In genomic region chr7:145205363-145205902, GRCm38 (mm10) we compare ENCODE assay signal across 10 mouse cellular contexts. TPM values are rescaled to one million over a fixed set of nuclear protein-coding genes. Genes with fewer than 3 reads are reported as not detected.
A peak's percentile ranks its signal among the peaks of the same experiment; 100 is the strongest.
DNase-seq lines count a peak whose midpoint lies in the region; ATAC-seq and TF ChIP-seq lines count a peak whose summit lies in the region.
"Had no signal": no experiment of that assay in that cellular context is flagged by ENCODE, and none has a peak within 500 bp of the region (broad histone marks: within the 10 kb centered on the region; RNA-seq: fewer than 3 reads in every experiment).

No protein-coding gene starts in this region.

- H3K27ac ChIP-seq in heart, embryonic 11.5 days (ENCODE audit: low read depth, low read length): peak overlapping the region; percentile 98
- peak overlapping the region; percentile 76; the same call in 1 of the 2 replicates for H3K27ac ChIP-seq in cortical plate, adult 2 months (ENCODE audit: insufficient read depth, low read length)
- H3K27ac ChIP-seq in hindbrain, embryonic 14.5 days: peak overlapping the region; percentile 80
- peak overlapping the region; percentile 84 for H3K27ac ChIP-seq in midbrain, embryonic 15.5 days

- no peaks in the 10 kb centered on the region for H3K36me3 ChIP-seq in heart, embryonic 11.5 days (ENCODE audit: control insufficient read depth, insufficient read depth, low read length)
- no peaks in the 10 kb centered on the region for H3K36me3 ChIP-seq in hindbrain, embryonic 14.5 days (replicated peaks; ENCODE audit: control insufficient read depth, insufficient read depth)
- no peaks in the 10 kb centered on the region for H3K36me3 ChIP-seq in midbrain, embryonic 15.5 days (replicated peaks)

- TF ChIP-seq CTCF in cortical plate, adult 2 months (IDR thresholded peaks at IDR 0.05; ENCODE audit: extremely low read depth, insufficient read depth, low read length): no peak

- peak overlapping the region; percentile 80 for H3K9ac ChIP-seq in heart, embryonic 11.5 days (ENCODE audit: low read depth, low read length)
- H3K9ac ChIP-seq in hindbrain, embryonic 14.5 days: no peak overlapping the region
- peak overlapping the region; percentile 42; the same call in 1 of the 2 replicates for H3K9ac ChIP-seq in midbrain, embryonic 15.5 days

- no peak overlapping the region for H3K4me3 ChIP-seq in heart, embryonic 11.5 days (ENCODE audit: low read depth, low read length)
- H3K4me3 ChIP-seq in cortical plate, adult 2 months (ENCODE audit: insufficient read depth, low read length): no peak overlapping the region
- H3K4me3 ChIP-seq in hindbrain, embryonic 14.5 days (replicated peaks; ENCODE audit: low read length): no peak overlapping the region
- no peak overlapping the region for H3K4me3 ChIP-seq in midbrain, embryonic 15.5 days

- H3K9me3 ChIP-seq in heart, embryonic 11.5 days (replicated peaks; ENCODE audit: control insufficient read depth, low read length): no peaks in the 10 kb centered on the region
- peaks cover 7% of the 10 kb centered on the region; the same call in 1 of the 2 replicates for H3K9me3 ChIP-seq in hindbrain, embryonic 14.5 days (ENCODE audit: control insufficient read depth, low read length)
- H3K9me3 ChIP-seq in midbrain, embryonic 15.5 days: no peaks in the 10 kb centered on the region

- H3K4me2 ChIP-seq in heart, embryonic 11.5 days: peak overlapping the region; percentile 60
- no peak overlapping the region for H3K4me2 ChIP-seq in hindbrain, embryonic 14.5 days (replicated peaks)
- H3K4me2 ChIP-seq in midbrain, embryonic 15.5 days: no peak overlapping the region

- no peaks in the 10 kb centered on the region for H3K27me3 ChIP-seq in heart, embryonic 11.5 days (ENCODE audit: control insufficient read depth, insufficient read depth, low read length)
- H3K27me3 ChIP-seq in hindbrain, embryonic 14.5 days (ENCODE audit: control insufficient read depth, insufficient read depth, low read length): no peaks in the 10 kb centered on the region
- no peaks in the 10 kb centered on the region for H3K27me3 ChIP-seq in midbrain, embryonic 15.5 days (replicated peaks)

- 81% methylated on average over 4 of the region's 4 CpGs for WGBS in heart, embryonic 11.5 days (ENCODE audit: insufficient replicate concordance)
- 84% methylated on average over 4 of the region's 4 CpGs for WGBS in hindbrain, embryonic 14.5 days
- WGBS in midbrain, embryonic 15.5 days: 81% methylated on average over 4 of the region's 4 CpGs

- no peak for TF ChIP-seq POLR2A in cortical plate, adult 2 months (IDR thresholded peaks at IDR 0.05; ENCODE audit: extremely low read depth, insufficient read depth, low read length)

- H3K4me1 ChIP-seq in heart, embryonic 11.5 days (ENCODE audit: control insufficient read depth, insufficient read depth, low read length): peaks cover 20% of the 10 kb centered on the region
- peaks cover 5% of the 10 kb centered on the region; the same call in 1 of the 2 replicates for H3K4me1 ChIP-seq in cortical plate, adult 2 months (ENCODE audit: control insufficient read depth, insufficient read depth, low read length)
- peaks cover 15% of the 10 kb centered on the region for H3K4me1 ChIP-seq in hindbrain, embryonic 14.5 days (replicated peaks; ENCODE audit: control insufficient read depth, insufficient read depth, low read length)
- peaks cover 13% of the 10 kb centered on the region for H3K4me1 ChIP-seq in midbrain, embryonic 15.5 days

- DNase-seq in heart, postnatal 25 days (ENCODE audit: low spot score): no peak
- no peak for DNase-seq in hindbrain, embryonic 14.5 days (ENCODE audit: low spot score)
- DNase-seq in retina, embryonic 14.5 days (ENCODE audit: low spot score): no peak
- DNase-seq in gastrocnemius, postnatal 10 days: no peak
- no peak for DNase-seq in cerebellum, adult 18-20 months

- intact Hi-C loops in heart, postnatal 25 days (cut with DNase I): no loop called here

- ATAC-seq in heart, embryonic 11.5 days (replicated peaks; ENCODE audit: insufficient number of reproducible peaks, low FRiP score, low TSS enrichment): no peak
- ATAC-seq in hindbrain, embryonic 14.5 days (ENCODE audit: low FRiP score): peak; percentile 3; the same call in 1 of the 2 replicates
- ATAC-seq in midbrain, embryonic 15.5 days (replicated peaks): peak; percentile 14; the same call in 1 of the 2 replicates

RNA-seq across cellular contexts. Expression of gene 1810010D01Rik, which starts 2.5 kb away (rescaled TPM):
- not detected in 2 replicates for polyA plus RNA-seq in heart, embryonic 11.5 days (2014; fragmentation: Nextera tagmentation; extraction: Ambion mirVana)
- total RNA-seq in heart, postnatal 25 days (2021): not detected
- 2.8 and 2.9 TPM in 2 replicates for polyA plus RNA-seq in cortical plate, adult 2 months (2012; rRNA removed)
- not detected in 2 replicates for polyA plus RNA-seq in hindbrain, embryonic 14.5 days (2014; fragmentation: Nextera tagmentation; extraction: Ambion mirVana)
- polyA plus RNA-seq in midbrain, embryonic 15.5 days (2015; fragmentation: Nextera tagmentation; extraction: Ambion mirVana): not detected in 2 replicates
- total RNA-seq in gastrocnemius, postnatal 10 days (2021): under 1 TPM in 1 of 2 experiments, not detected in 1; 0.61 TPM
- total RNA-seq: gastrocnemius, adult 8-10 months; monocyte, adult 5-6 weeks had no signal
